Mouse (Mus musculus): ENCODE results near the gene Cuedc1. TPM values are rescaled to one million over a fixed set of nuclear protein-coding genes. Genes with fewer than 3 reads are reported as not detected.

The Cuedc1 gene
- polyA plus RNA-seq, 1 experiment from 2014 or later = 23.8 TPM

GRCm38 (mm10) chr11:88142362-88142761 lies 44.5 kb downstream of the Cuedc1 start:
- Histone ChIP-seq H3K4me3 (replicated peaks) (no peak overlapping the region), H3K36me3 (no peaks in the 10 kb centered on the region), H3K9ac (no peak overlapping the region), H3K4me1 (peaks cover 52% of the 10 kb centered on the region), H3K4me2 (no peak overlapping the region), H3K27me3 (replicated peaks) (no peaks in the 10 kb centered on the region), H3K27ac (peak overlapping the region; percentile 71), H3K9me3 (no peaks in the 10 kb centered on the region)
- no peak for ATAC-seq (ENCODE audit: insufficient read depth, low FRiP score, low read depth)
- 49% methylated on average over 8 of the region's 8 CpGs for WGBS

DNA sequence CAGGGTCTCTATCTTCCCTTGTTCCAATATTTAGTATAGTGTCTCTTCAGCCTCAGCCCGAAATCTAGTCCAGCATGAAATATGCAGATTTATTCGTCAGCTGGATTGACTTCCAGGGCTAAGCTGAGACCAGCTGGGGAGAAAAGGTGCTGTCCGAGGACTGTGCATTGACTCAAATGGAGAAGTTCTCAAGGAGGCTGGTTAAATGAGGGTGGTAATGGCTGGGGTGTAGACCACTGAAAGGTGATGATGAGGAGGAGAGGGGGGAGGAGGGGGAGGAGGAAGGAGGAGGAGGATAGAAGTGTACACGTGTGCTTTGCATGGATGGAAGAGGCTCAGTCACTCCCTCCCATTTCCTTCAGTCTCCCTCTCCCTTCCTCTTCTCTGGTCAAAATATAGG lies 46.2 kb downstream of the Cuedc1 start:
- no peak overlapping the region for H3K4me2 ChIP-seq
- H3K4me3 ChIP-seq (replicated peaks) = no peak overlapping the region
- no peak for ATAC-seq (ENCODE audit: insufficient read depth, low FRiP score, low read depth)
- H3K9me3 ChIP-seq = no peaks in the 10 kb centered on the region
- no peak overlapping the region for H3K27ac ChIP-seq
- peaks cover 57% of the 10 kb centered on the region for H3K4me1 ChIP-seq
- no peaks in the 10 kb centered on the region for H3K27me3 ChIP-seq (replicated peaks)
- WGBS = 46% methylated on average over 4 of the region's 4 CpGs
- H3K9ac ChIP-seq = no peak overlapping the region
- no peaks in the 10 kb centered on the region for H3K36me3 ChIP-seq

GRCm38 (mm10) chr11:88145214-88146006 lies 47.6 kb downstream of the Cuedc1 start:
- Histone ChIP-seq H3K36me3 (no peaks in the 10 kb centered on the region), H3K4me2 (no peak overlapping the region), H3K27ac (no peak overlapping the region), H3K4me1 (peaks cover 48% of the 10 kb centered on the region), H3K4me3 (replicated peaks) (no peak overlapping the region), H3K9ac (no peak overlapping the region), H3K9me3 (no peaks in the 10 kb centered on the region), H3K27me3 (replicated peaks) (no peaks in the 10 kb centered on the region)
- ATAC-seq (ENCODE audit: insufficient read depth, low FRiP score, low read depth) = no peak
- 64% methylated on average over 13 of the region's 13 CpGs for WGBS

- no peak for ATAC-seq (ENCODE audit: insufficient read depth, low FRiP score, low read depth)
- H3K4me1 ChIP-seq = peaks cover 47% of the 10 kb centered on the region
- no peak overlapping the region for H3K4me3 ChIP-seq (replicated peaks)
- no peaks in the 10 kb centered on the region for H3K36me3 ChIP-seq
- no peak overlapping the region for H3K4me2 ChIP-seq
- H3K27me3 ChIP-seq (replicated peaks) = no peaks in the 10 kb centered on the region
- H3K9ac ChIP-seq = no peak overlapping the region
- H3K9me3 ChIP-seq = no peaks in the 10 kb centered on the region
- 72% methylated on average over 12 of the region's 12 CpGs for WGBS
- 0 out of 2 replicates have a peak overlapping the region, but pooled peaks have one; percentile 31 for H3K27ac ChIP-seq
Measured at GRCm38 (mm10) chr11:88146264-88147060, 48.6 kb downstream of the Cuedc1 start.

GRCm38 (mm10) chr11:88147388-88147787 lies 49.5 kb downstream of the Cuedc1 start:
- H3K27ac ChIP-seq = 0 out of 2 replicates have a peak overlapping the region, but pooled peaks have one; percentile 90
- no peaks in the 10 kb centered on the region for H3K27me3 ChIP-seq (replicated peaks)
- H3K9me3 ChIP-seq = no peaks in the 10 kb centered on the region
- H3K4me2 ChIP-seq = no peak overlapping the region
- H3K4me1 ChIP-seq = peaks cover 50% of the 10 kb centered on the region
- no peaks in the 10 kb centered on the region for H3K36me3 ChIP-seq
- ATAC-seq (ENCODE audit: insufficient read depth, low FRiP score, low read depth) = no peak
- H3K9ac ChIP-seq = no peak overlapping the region
- no peak overlapping the region for H3K4me3 ChIP-seq (replicated peaks)
- WGBS = 72% methylated on average over 5 of the region's 5 CpGs

GRCm38 (mm10) chr11:88148015-88148637 lies 50.3 kb downstream of the Cuedc1 start:
- Histone ChIP-seq H3K9ac (no peak overlapping the region), H3K4me1 (peaks cover 56% of the 10 kb centered on the region), H3K36me3 (no peaks in the 10 kb centered on the region), H3K4me2 (peak overlapping the region; percentile 22; the same call in 1 of the 2 replicates), H3K9me3 (no peaks in the 10 kb centered on the region), H3K4me3 (replicated peaks) (no peak overlapping the region), H3K27ac (peak overlapping the region; percentile 90), H3K27me3 (replicated peaks) (no peaks in the 10 kb centered on the region)
- WGBS = 43% methylated on average over 7 of the region's 7 CpGs
- no peak for ATAC-seq (ENCODE audit: insufficient read depth, low FRiP score, low read depth)

DNA sequence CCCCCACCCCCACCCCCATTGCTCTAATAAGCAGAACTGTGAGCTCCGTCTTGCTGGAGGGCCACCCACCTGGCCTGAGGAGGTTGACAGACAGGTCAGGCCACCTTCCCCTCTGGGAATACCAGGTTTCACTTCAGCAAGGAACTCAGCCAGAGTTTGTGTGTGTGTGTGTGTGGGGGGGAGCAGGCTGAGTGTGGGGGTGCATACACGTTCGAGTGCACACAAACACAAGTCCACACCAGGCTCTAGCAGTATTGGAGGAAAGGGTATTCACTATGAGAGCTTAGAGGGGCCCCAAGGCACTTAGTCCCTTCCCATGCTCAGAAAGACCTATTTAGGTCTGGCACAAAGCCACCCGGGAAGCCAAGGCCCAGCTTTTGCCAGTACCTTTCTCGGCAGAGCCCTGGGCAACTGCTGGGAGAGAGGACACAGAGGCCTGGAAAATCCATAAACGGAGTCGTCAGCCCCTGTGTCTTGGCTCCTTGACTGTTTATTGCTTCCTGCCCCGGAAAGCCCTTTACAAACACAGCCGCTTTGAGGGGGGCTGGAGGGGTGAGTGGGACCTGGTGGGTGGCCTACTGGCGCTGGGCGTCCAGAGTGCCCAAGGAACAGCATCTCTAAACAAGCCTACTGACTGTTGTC lies 50.9 kb downstream of the Cuedc1 start:
- H3K4me1 ChIP-seq = peaks cover 62% of the 10 kb centered on the region
- H3K4me2 ChIP-seq = peak overlapping the region; percentile 22; the same call in 1 of the 2 replicates
- no peaks in the 10 kb centered on the region for H3K9me3 ChIP-seq
- no peak overlapping the region for H3K9ac ChIP-seq
- H3K27ac ChIP-seq = peak overlapping the region; percentile 90
- WGBS = 13% methylated on average over 11 of the region's 11 CpGs
- H3K4me3 ChIP-seq (replicated peaks) = no peak overlapping the region
- ATAC-seq (ENCODE audit: insufficient read depth, low FRiP score, low read depth) = no peak
- H3K36me3 ChIP-seq = no peaks in the 10 kb centered on the region
- no peaks in the 10 kb centered on the region for H3K27me3 ChIP-seq (replicated peaks)

GRCm38 (mm10) chr11:88151379-88152155 lies 53.7 kb downstream of the Cuedc1 start:
- peak overlapping the region; percentile 93 for H3K27ac ChIP-seq
- no peak overlapping the region for H3K4me2 ChIP-seq
- ATAC-seq (ENCODE audit: insufficient read depth, low FRiP score, low read depth) = 0 out of 2 replicates have a peak, but pooled peaks have one; percentile 8
- WGBS = 34% methylated on average over 7 of the region's 7 CpGs
- peaks cover 78% of the 10 kb centered on the region for H3K4me1 ChIP-seq
- H3K4me3 ChIP-seq (replicated peaks) = no peak overlapping the region
- H3K9ac ChIP-seq = no peak overlapping the region
- no peaks in the 10 kb centered on the region for H3K36me3 ChIP-seq
- no peaks in the 10 kb centered on the region for H3K9me3 ChIP-seq
- H3K27me3 ChIP-seq (replicated peaks) = no peaks in the 10 kb centered on the region

GRCm38 (mm10) chr11:88153880-88154279 lies 56.0 kb downstream of the Cuedc1 start:
- Histone ChIP-seq H3K4me2 (no peak overlapping the region), H3K27ac (peak overlapping the region; percentile 93), H3K4me3 (replicated peaks) (no peak overlapping the region), H3K27me3 (replicated peaks) (no peaks in the 10 kb centered on the region), H3K9ac (no peak overlapping the region), H3K4me1 (peaks cover 79% of the 10 kb centered on the region), H3K9me3 (no peaks in the 10 kb centered on the region), H3K36me3 (no peaks in the 10 kb centered on the region)
- ATAC-seq (ENCODE audit: insufficient read depth, low FRiP score, low read depth) = peak; percentile 78
- WGBS = 14% methylated on average over 5 of the region's 5 CpGs

- H3K4me3 ChIP-seq (replicated peaks) = no peak overlapping the region
- no peaks in the 10 kb centered on the region for H3K9me3 ChIP-seq
- H3K27me3 ChIP-seq (replicated peaks) = no peaks in the 10 kb centered on the region
- H3K27ac ChIP-seq = peak overlapping the region; percentile 93
- peaks cover 79% of the 10 kb centered on the region for H3K4me1 ChIP-seq
- H3K4me2 ChIP-seq = no peak overlapping the region
- H3K9ac ChIP-seq = no peak overlapping the region
- no peaks in the 10 kb centered on the region for H3K36me3 ChIP-seq
- ATAC-seq (ENCODE audit: insufficient read depth, low FRiP score, low read depth) = no peak
- 35% methylated on average over 8 of the region's 8 CpGs for WGBS
Measured at GRCm38 (mm10) chr11:88154500-88154899, 56.6 kb downstream of the Cuedc1 start.

GRCm38 (mm10) chr11:88155451-88155850 lies 57.6 kb downstream of the Cuedc1 start:
- ATAC-seq (ENCODE audit: insufficient read depth, low FRiP score, low read depth) = no peak
- no peak overlapping the region for H3K4me3 ChIP-seq (replicated peaks)
- 54% methylated on average over 3 of the region's 3 CpGs for WGBS
- H3K4me1 ChIP-seq = peaks cover 88% of the 10 kb centered on the region
- H3K9me3 ChIP-seq = no peaks in the 10 kb centered on the region
- H3K36me3 ChIP-seq = no peaks in the 10 kb centered on the region
- H3K4me2 ChIP-seq = no peak overlapping the region
- H3K27me3 ChIP-seq (replicated peaks) = no peaks in the 10 kb centered on the region
- peak overlapping the region; percentile 93; the same call in 1 of the 2 replicates for H3K27ac ChIP-seq
- no peak overlapping the region for H3K9ac ChIP-seq

Data from stomach, embryonic 15.5 days (tissue).